Mouse (Mus musculus) thymus, adult 2 months (tissue): ENCODE measurements around the gene Abcc1. TPM values are rescaled to one million over a fixed set of nuclear protein-coding genes. Genes with fewer than 3 reads are reported as not detected.

ENCODE experiments used
- DNase-seq: peaks from one replicate; pipeline ENCODE4 v3.0.0; 2021
- H3K27ac ChIP-seq: fragments of 200-500 bp; 2 replicates; pipeline ENCODE4 v1.5.1; 2012; ENCODE audit warnings: low read length, control low read depth; ENCODE audit not compliant: control insufficient read depth, insufficient read depth
- H3K27me3 ChIP-seq: fragments of 200-500 bp; 2 replicates; pipeline ENCODE4 v1.6.1; 2012; ENCODE audit warnings: mild to moderate bottlenecking, low read length, moderate library complexity, mixed read lengths; ENCODE audit not compliant: control insufficient read depth, insufficient read depth
- H3K36me3 ChIP-seq: fragments of 200-500 bp; 2 replicates; pipeline ENCODE4 v1.6.1; 2012; ENCODE audit warnings: mild to moderate bottlenecking, low read length, moderate library complexity; ENCODE audit not compliant: control insufficient read depth, insufficient read depth
- H3K4me1 ChIP-seq: fragments of 200-500 bp; replicated peaks from 2 replicates; pipeline ENCODE4 v1.6.1; 2012; ENCODE audit warnings: low read length; ENCODE audit not compliant: control insufficient read depth, insufficient read depth
- H3K4me3 ChIP-seq: fragments of 200-500 bp; 2 replicates; pipeline ENCODE4 v1.5.1; 2012; ENCODE audit warnings: mild to moderate bottlenecking, low read length, control low read depth, moderate library complexity; ENCODE audit not compliant: control insufficient read depth, insufficient read depth
- CTCF ChIP-seq: fragments of 200-500 bp; IDR thresholded peaks from 2 replicates; pipeline ENCODE4 v1.5.1; 2012; ENCODE audit warnings: mild to moderate bottlenecking, control low read depth, low read length, moderate library complexity, borderline replicate concordance; ENCODE audit not compliant: control insufficient read depth, poor library complexity, insufficient read depth; ENCODE audit errors: extremely low read depth
- POLR2A ChIP-seq: fragments of 200-500 bp; IDR thresholded peaks from 2 replicates; pipeline ENCODE4 v1.6.1; 2012; ENCODE audit warnings: mild to moderate bottlenecking, low read length, control low read depth, moderate library complexity; ENCODE audit not compliant: control insufficient read depth, poor library complexity, insufficient read depth; ENCODE audit errors: extremely low read depth
- WGBS: fragments of 180-500 bp; shearing (Covaris S2); methylation state at CpG from one replicate; pipeline ENCODE4 v1.1.7; 2018; 5-methylcytosine and 5-hydroxymethylcytosine counted together
- polyA plus RNA-seq: library from polyadenylated mRNA; depleted of rRNA; stranded (reverse); fragments of >200 nt; gene quantifications from 2 replicates; pipeline ENCODE4 v1.2.3, GENCODE M21; 2012

Abcc1 gene
- polyA plus RNA-seq, 1 experiment = 29.7 TPM

GRCm38 (mm10) chr16:14412551-14412950 lies 51.2 kb downstream of the Abcc1 start:
- TF ChIP-seq POLR2A = no peak
- TF ChIP-seq CTCF = no peak
- 97% methylated on average over 5 of the region's 5 CpGs for WGBS
- H3K36me3 ChIP-seq = no peaks in the 10 kb centered on the region
- H3K4me1 ChIP-seq = no peaks in the 10 kb centered on the region
- H3K4me3 ChIP-seq = no peak overlapping the region
- no peak overlapping the region for H3K27ac ChIP-seq
- no peaks in the 10 kb centered on the region for H3K27me3 ChIP-seq
- no peak for DNase-seq

- H3K4me3 ChIP-seq = no peak overlapping the region
- no peaks in the 10 kb centered on the region for H3K27me3 ChIP-seq
- no peaks in the 10 kb centered on the region for H3K4me1 ChIP-seq
- no peak for TF ChIP-seq CTCF
- TF ChIP-seq POLR2A = no peak
- no peaks in the 10 kb centered on the region for H3K36me3 ChIP-seq
- no peak overlapping the region for H3K27ac ChIP-seq
- 95% methylated on average over 9 of the region's 9 CpGs for WGBS
- no peak for DNase-seq
These were observed 53.8 kb downstream of the Abcc1 start for GRCm38 (mm10) chr16:14415206-14415605.

DNA sequence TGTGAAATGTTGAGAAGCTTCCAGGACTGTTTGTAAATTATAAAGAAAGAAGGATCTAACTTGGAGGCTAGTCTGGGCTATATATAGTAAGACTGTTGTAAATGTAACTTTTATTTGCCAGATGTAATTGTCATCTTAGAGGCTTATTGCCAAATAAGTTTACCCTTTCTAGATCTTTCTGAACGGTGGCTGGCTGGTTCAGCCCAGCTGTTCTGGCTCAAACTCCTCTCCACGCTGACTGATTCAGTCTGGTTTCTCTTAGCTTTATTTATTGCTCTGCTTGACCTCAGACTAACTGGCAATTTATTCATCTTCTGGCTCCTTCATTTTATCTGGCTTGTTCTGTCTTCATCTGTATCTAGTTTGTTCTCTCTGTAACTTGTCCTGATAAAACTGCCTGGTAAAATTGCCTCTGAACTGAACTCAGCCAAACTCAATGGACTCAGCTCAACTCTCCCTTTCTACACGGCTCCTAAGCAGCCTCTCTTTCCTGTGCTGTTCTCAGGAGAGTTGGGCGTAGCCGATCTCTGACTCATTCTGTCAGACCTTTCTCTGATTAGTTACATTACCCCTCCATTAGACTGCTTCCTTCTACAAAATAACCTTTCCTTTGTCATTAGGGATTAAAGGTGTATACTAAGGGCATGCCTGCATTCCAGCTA lies 55.7 kb downstream of the Abcc1 start:
- Histone ChIP-seq H3K27ac (no peak overlapping the region), H3K27me3 (no peaks in the 10 kb centered on the region), H3K36me3 (no peaks in the 10 kb centered on the region), H3K4me3 (no peak overlapping the region), H3K4me1 (no peaks in the 10 kb centered on the region)
- WGBS = 95% methylated on average over 5 of the region's 5 CpGs
- TF ChIP-seq CTCF (no peak), POLR2A (no peak)
- DNase-seq = no peak

- no peak for TF ChIP-seq CTCF
- TF ChIP-seq POLR2A = no peak
- DNase-seq = no peak
- Histone ChIP-seq H3K36me3 (no peaks in the 10 kb centered on the region), H3K27ac (no peak overlapping the region), H3K4me1 (no peaks in the 10 kb centered on the region), H3K27me3 (no peaks in the 10 kb centered on the region), H3K4me3 (no peak overlapping the region)
- 95% methylated on average over 5 of the region's 5 CpGs for WGBS
These were observed 59.3 kb downstream of the Abcc1 start for GRCm38 (mm10) chr16:14420496-14421132.

DNA sequence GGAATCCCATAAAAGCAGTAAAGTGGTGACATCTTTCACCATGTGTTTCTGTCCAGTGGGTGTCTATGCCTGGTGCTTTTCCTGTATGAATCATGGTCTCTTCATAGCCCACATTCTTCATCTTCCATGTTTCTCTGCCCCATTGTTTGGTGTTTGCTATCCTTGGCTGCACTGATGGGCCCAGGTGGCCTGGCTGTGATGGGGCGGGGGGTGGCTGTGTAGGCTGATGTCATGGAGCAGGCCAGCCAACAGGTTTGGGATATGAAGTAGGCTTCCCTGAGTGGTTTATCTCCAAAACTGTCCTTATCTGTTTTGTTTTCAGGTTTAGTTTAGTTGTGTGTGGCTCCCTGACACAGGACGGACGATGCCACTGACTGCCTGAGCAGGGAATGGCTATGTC lies 60.7 kb downstream of the Abcc1 start:
- no peaks in the 10 kb centered on the region for H3K36me3 ChIP-seq
- no peak for DNase-seq
- no peak overlapping the region for H3K4me3 ChIP-seq
- 97% methylated on average over 3 of the region's 3 CpGs for WGBS
- TF ChIP-seq POLR2A (no peak), CTCF (no peak)
- no peak overlapping the region for H3K27ac ChIP-seq
- no peaks in the 10 kb centered on the region for H3K4me1 ChIP-seq
- no peaks in the 10 kb centered on the region for H3K27me3 ChIP-seq

GRCm38 (mm10) chr16:14429371-14429770 lies 68.0 kb downstream of the Abcc1 start:
- 92% methylated on average over 6 of the region's 6 CpGs for WGBS
- Histone ChIP-seq H3K27ac (no peak overlapping the region), H3K27me3 (no peaks in the 10 kb centered on the region), H3K4me3 (no peak overlapping the region), H3K36me3 (no peaks in the 10 kb centered on the region), H3K4me1 (no peaks in the 10 kb centered on the region)
- TF ChIP-seq CTCF (no peak), POLR2A (no peak)
- no peak for DNase-seq
